Mouse (Mus musculus) left cerebral cortex, adult 18-20 months (tissue): Measurements from ENCODE around the gene Uaca. TPM values are rescaled to one million over a fixed set of nuclear protein-coding genes. Genes with fewer than 3 reads are reported as not detected.

Source experiments
- DNase-seq, 2 experiments: peaks; one replicate each; pipeline ENCODE4 v3.0.0; 2021 to 2022; ENCODE audit warnings: low spot score in 2 of 2, mixed read lengths in 1 of 2
- total RNA-seq, 2 experiments: library from RNA; stranded (reverse); gene quantifications; 2 replicates each; pipeline ENCODE4 v1.2.3; 2021

The Uaca gene
- total RNA-seq, 2 experiments from 2014 or later: 7.7 to 9.2 TPM

DNA sequence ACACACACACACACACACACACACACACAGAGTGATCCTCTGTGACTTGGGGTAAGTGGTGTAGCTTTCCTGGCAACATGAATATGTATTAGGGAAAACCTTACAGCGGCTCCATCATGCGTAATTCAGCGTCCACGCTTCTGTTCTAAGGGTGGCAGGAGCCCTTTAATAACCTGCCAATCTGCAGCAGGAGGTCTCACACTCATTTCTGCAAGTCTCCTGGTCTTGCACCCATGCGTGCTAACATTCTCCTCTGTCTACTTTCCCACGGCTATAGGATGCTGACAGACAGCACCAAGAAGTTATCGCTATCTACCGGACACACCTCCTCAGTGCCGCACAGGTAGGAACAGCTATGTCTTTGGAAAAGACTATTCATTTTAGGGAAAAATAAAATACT is 81.7 kb downstream of the Uaca start:
- no peak for DNase-seq

GRCm38 (mm10) chr9:60876531-60876930 is 82.2 kb downstream of the Uaca start:
- no peak for DNase-seq

DNA sequence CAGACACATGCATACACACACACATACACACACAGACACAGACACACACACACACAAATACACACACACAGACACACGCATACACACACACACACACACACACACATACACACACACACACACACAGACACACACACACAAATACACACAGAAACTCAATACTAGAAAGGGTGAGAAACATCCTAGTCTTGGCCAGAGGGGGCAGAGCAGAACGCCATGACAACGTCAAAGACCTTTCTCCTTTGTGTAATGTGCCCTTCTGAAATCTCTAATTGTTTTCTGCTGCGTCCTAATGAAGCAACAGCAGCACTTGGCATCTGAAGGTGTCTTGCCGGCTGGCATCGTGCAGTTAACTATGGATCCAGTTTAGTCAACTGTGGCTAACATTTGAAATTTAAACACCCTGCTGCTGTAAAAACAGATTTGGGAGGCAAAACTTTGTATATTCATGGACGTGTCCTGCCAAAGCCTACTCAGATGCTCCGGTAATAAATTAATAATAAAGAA is 83.8 kb downstream of the Uaca start:
- no peak for DNase-seq

GRCm38 (mm10) chr9:60878630-60879029 is 84.3 kb downstream of the Uaca start:
- no peak for DNase-seq

GRCm38 (mm10) chr9:60885148-60885547 is 90.8 kb downstream of the Uaca start:
- DNase-seq: no peak

- no peak for DNase-seq
Measured at GRCm38 (mm10) chr9:60886431-60887371, 92.4 kb downstream of the Uaca start.

DNA sequence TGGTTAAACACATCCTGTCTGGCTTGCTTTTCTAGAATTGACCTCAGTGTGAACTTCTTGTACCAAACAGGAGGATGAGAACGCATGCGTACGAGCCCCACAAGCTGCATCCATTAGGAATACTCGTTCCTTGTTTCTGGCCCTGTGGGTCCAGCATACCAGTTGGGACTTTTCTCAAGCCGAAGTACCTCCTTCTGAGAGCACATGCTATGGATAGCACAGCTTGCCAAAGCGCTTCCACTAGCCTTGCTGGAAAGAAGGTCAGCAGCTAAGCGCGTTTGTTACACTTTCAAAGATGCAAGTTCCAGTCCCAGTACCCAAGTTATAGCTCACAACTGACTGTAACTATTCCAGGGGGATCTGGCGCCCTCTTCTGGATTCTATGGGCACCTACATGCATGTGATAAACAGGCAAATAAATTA is 93.1 kb downstream of the Uaca start:
- no peak for DNase-seq

GRCm38 (mm10) chr9:60893511-60893910 is 99.2 kb downstream of the Uaca start:
- DNase-seq: no peak

DNA sequence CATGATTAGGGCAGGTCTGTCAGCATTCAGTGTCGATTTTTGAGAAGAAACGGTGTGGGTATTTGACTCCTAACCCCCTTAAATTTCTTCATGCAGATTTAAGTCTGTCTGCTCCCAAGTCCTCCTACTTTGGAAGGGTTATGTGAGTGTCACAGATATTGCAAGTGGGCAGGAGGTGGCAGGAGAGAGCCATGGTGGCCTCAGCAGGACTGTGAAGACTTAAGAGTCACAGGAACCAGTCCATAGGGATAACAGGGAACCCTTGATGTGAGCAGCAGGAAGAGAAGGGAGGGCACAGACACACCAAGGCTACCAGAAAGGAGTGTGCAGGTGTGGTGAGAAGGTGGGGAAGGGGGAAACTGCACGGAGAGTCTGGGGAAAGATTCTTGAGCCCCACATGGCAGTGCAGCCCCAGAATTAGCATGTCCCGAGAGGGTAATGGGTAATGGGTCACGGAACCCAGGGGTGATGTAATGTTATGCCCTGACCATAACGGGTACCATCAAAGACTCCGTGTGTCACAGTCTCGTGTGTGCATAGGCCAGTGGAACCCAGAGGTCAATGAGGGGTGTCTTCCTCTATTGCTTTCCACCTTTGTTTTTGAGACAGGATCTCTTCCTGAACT is 101.3 kb downstream of the Uaca start:
- peak; percentile 55 to 56 for DNase-seq

DNA sequence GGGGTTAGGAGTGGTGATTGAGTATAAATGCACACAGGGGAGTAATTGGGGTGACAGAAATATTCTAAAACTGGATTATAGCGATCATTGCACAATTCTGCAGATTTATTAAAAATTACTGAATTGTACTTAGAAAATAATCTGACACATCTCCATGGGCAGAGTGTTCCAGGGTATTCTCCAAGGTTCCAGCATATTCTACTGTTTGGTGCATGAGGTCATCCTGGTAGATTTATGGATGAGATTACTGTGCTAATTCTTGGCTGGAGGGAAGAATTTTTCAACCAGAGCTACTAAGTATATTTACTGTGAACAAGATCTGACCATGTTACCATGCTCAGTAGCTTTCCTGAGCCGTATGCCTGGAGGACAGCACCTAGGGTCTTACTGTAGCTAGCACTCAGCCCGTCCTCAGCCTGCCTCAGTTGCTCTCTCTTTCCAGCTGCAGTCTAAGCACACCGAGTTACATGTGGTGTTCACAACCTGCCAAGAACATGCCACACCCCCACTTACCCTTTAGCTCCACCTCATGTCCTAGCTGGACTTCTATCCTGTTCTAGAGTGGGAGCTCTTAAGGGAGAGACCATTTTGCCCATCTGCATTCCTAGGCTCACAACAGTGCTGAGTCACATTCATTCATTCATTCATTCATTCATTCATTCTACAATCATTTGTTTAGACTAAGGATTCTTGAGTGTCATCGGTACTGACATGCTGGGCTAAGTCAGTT is 104.1 kb downstream of the Uaca start:
- no peak for DNase-seq

- no peak for DNase-seq
Measured at GRCm38 (mm10) chr9:60899201-60899600, 104.9 kb downstream of the Uaca start.

- DNase-seq: no peak
Measured at GRCm38 (mm10) chr9:60899797-60900459, 105.6 kb downstream of the Uaca start.

- DNase-seq: no peak
Measured at GRCm38 (mm10) chr9:60912266-60912665, 117.9 kb downstream of the Uaca start.

GRCm38 (mm10) chr9:60913626-60914025 is 119.3 kb downstream of the Uaca start:
- DNase-seq: no peak

DNA sequence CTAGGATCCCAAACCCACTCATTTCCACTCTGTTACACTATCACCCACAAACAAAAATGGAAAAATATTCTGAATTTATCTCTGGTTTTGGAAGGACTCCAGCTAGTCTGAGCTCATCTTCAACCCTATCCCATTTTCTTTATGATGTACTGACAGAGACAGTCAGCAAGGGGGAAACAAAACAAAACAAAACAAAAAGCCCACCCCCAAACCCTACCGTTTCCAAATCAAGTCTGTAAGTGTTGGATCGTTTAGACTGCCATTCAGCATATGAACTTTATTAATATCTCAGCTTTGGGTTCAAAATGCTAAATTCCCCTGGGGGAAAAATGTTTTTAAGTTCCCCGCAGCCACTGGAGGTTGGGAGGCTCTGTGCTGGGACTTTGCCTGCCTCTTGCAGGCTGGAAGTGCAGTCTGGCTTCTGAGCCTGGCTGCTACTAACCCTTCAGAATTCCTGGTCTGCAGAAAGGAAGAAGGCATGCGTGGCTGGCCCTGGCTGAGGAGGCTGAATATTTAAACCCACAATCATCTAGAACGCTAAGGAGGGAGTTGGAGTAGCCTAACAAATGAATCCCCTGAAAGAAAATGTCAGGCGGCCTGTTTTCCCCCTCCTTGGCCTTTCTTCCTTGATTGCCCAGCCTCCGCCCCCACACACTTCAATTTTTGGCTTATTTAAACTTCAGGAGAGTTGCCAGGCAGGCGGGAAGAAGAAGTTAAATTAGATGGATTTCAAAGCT is 125.8 kb downstream of the Uaca start:
- DNase-seq: no peak

- DNase-seq: no peak
Measured at GRCm38 (mm10) chr9:60920673-60921062, 126.3 kb downstream of the Uaca start.

DNA sequence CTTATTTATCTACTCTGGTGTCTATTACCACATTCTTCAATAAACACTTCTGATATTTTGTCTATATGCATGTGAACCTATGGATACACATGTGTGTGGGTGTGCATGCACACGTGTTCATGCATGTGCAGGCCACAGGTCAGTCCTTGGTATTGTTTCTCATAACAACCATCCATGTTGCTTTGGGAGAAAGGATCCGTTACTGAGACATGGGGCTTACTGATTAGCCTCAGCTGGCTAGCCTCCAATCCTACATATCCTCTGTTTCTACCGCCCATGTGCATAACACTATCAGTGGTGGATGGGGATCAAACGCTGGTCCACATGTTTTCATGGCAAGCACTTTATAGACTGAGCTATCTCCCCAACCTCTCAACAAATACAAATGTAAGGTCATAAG is 126.9 kb downstream of the Uaca start:
- no peak for DNase-seq

GRCm38 (mm10) chr9:60921831-60922230 is 127.5 kb downstream of the Uaca start:
- no peak for DNase-seq

- no peak for DNase-seq
Measured at GRCm38 (mm10) chr9:60926301-60926700, 132.0 kb downstream of the Uaca start.

- no peak for DNase-seq
Measured at GRCm38 (mm10) chr9:60929290-60929983, 135.1 kb downstream of the Uaca start.
